8 mouse cellular contexts compared by ENCODE assay signal in the genomic region with DNA sequence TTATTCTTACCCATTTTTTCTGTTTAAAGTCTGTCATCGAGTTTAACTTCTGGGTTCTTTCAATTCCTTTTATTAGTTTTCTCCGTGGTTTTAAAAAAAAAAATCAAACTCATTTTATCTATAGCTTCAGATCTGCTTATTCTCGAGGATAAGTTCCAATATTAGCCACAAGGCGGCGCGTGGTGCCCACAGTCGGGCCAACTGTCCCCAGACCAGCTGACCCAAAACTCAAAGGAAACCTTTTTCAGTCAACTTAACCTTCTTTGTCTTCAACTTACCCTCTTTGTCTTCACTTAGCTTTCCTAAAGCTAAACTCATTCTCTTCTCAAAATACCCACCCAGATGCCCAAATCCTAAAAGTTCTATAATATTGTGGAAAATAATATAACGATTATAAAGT. TPM values are rescaled to one million over a fixed set of nuclear protein-coding genes. Genes with fewer than 3 reads are reported as not detected.
DNase-seq lines count a peak whose midpoint lies in the region; ATAC-seq and TF ChIP-seq lines count a peak whose summit lies in the region.

No protein-coding gene starts in this region.

- peak; percentile 31 for DNase-seq in liver, adult 2 months (ENCODE audit: extremely low read depth, low read depth, low spot score)
- DNase-seq in NIH3T3 (ENCODE audit: low read depth), result peak; percentile 73
- DNase-seq in cerebellum, postnatal 10 days, result peak; percentile 92 to 94
- DNase-seq in heart, embryonic 10.5 days (ENCODE audit: low spot score), result peak; percentile 76
- peak; percentile 53 to 84 for DNase-seq in layer of hippocampus, postnatal 25 days (ENCODE audit: extremely low spot score in 1 of 2, low spot score in 1 of 2)
- peak; percentile 78 for DNase-seq in urinary bladder, postnatal 14 days (ENCODE audit: low spot score)

- H3K4me3 ChIP-seq in liver, adult 2 months (ENCODE audit: insufficient read depth, low read depth, low read length), result no peak overlapping the region
- H3K4me3 ChIP-seq in liver, embryonic 12.5 days, result no peak overlapping the region
- no peak overlapping the region for H3K4me3 ChIP-seq in heart, embryonic 10.5 days
- H3K4me3 ChIP-seq in midbrain, embryonic 16.5 days (ENCODE audit: low read depth, low read length), result no peak overlapping the region

- no peak for ATAC-seq in liver, embryonic 12.5 days
- ATAC-seq in midbrain, embryonic 16.5 days, result 0 out of 2 replicates have a peak, but pooled peaks have one; percentile 47

- no peak for TF ChIP-seq POLR2A in liver, adult 2 months (IDR thresholded peaks at IDR 0.05; ENCODE audit: extremely low read depth, insufficient read depth, low read length)

- no peaks in the 10 kb centered on the region for H3K36me3 ChIP-seq in liver, adult 2 months (ENCODE audit: control insufficient read depth, insufficient read depth, low read length)
- H3K36me3 ChIP-seq in liver, embryonic 12.5 days, result no peaks in the 10 kb centered on the region
- no peaks in the 10 kb centered on the region for H3K36me3 ChIP-seq in heart, embryonic 10.5 days
- no peaks in the 10 kb centered on the region for H3K36me3 ChIP-seq in midbrain, embryonic 16.5 days (ENCODE audit: control insufficient read depth, insufficient read depth, low read length)

- WGBS in liver, adult 2 months, result 10% methylated on average over 8 of the region's 8 CpGs
- WGBS in liver, embryonic 12.5 days (ENCODE audit: insufficient replicate concordance), result 12% methylated on average over 8 of the region's 8 CpGs
- 16% methylated on average over 8 of the region's 8 CpGs for WGBS in heart, embryonic 10.5 days
- 12% methylated on average over 8 of the region's 8 CpGs for WGBS in midbrain, embryonic 16.5 days

- no peaks in the 10 kb centered on the region for H3K4me1 ChIP-seq in liver, adult 2 months (ENCODE audit: control insufficient read depth, insufficient read depth, low read length)
- no peaks in the 10 kb centered on the region for H3K4me1 ChIP-seq in liver, embryonic 12.5 days
- no peaks in the 10 kb centered on the region for H3K4me1 ChIP-seq in heart, embryonic 10.5 days
- no peaks in the 10 kb centered on the region for H3K4me1 ChIP-seq in midbrain, embryonic 16.5 days (ENCODE audit: control insufficient read depth, insufficient read depth, low read length)

- no peak overlapping the region for H3K27ac ChIP-seq in liver, adult 2 months (replicated peaks; ENCODE audit: insufficient read depth, low read depth, low read length)
- no peak overlapping the region for H3K27ac ChIP-seq in liver, embryonic 12.5 days
- no peak overlapping the region for H3K27ac ChIP-seq in heart, embryonic 10.5 days
- no peak overlapping the region for H3K27ac ChIP-seq in midbrain, embryonic 16.5 days (ENCODE audit: low read length)

- no peaks in the 10 kb centered on the region for H3K9me3 ChIP-seq in liver, embryonic 12.5 days (replicated peaks)
- H3K9me3 ChIP-seq in heart, embryonic 10.5 days, result no peaks in the 10 kb centered on the region
- no peaks in the 10 kb centered on the region for H3K9me3 ChIP-seq in midbrain, embryonic 16.5 days (replicated peaks; ENCODE audit: control insufficient read depth, low read length, poor library complexity, severe bottlenecking)

- no peaks in the 10 kb centered on the region for H3K79me2 ChIP-seq in liver, adult 2 months (ENCODE audit: control insufficient read depth, insufficient read depth, low read length)

- no peak overlapping the region for H3K4me2 ChIP-seq in liver, embryonic 12.5 days
- no peak overlapping the region for H3K4me2 ChIP-seq in midbrain, embryonic 16.5 days (ENCODE audit: low read length)

- no peak overlapping the region for H3K9ac ChIP-seq in liver, adult 2 months (ENCODE audit: low read depth, low read length)
- H3K9ac ChIP-seq in liver, embryonic 12.5 days, result no peak overlapping the region
- no peak overlapping the region for H3K9ac ChIP-seq in midbrain, embryonic 16.5 days (ENCODE audit: low read depth, low read length)

- TF ChIP-seq CTCF in liver, adult 2 months (IDR thresholded peaks at IDR 0.05; ENCODE audit: low read depth, low read length), result peak; percentile 91

- H3K27me3 ChIP-seq in liver, adult 2 months (ENCODE audit: control insufficient read depth, insufficient read depth, low read length), result no peaks in the 10 kb centered on the region
- no peaks in the 10 kb centered on the region for H3K27me3 ChIP-seq in liver, embryonic 12.5 days (replicated peaks)
- H3K27me3 ChIP-seq in heart, embryonic 10.5 days (ENCODE audit: insufficient read depth, poor library complexity, severe bottlenecking), result no peaks in the 10 kb centered on the region
- no peaks in the 10 kb centered on the region for H3K27me3 ChIP-seq in midbrain, embryonic 16.5 days (ENCODE audit: control insufficient read depth, insufficient read depth, low read depth, low read length)

RNA-seq across cellular contexts. Expression of gene Tmprss7, which starts 8.6 kb away (rescaled TPM):
- total RNA-seq in liver, adult 2 months (2014; rRNA removed), result under 0.01 and 0.07 TPM in 2 replicates
- polyA plus RNA-seq in liver, adult 2 months (2012; rRNA removed), result 0.04 TPM in 1 of 2 replicates, not detected in the other
- 0.29 and 0.44 TPM in 2 replicates for polyA plus RNA-seq in liver, embryonic 12.5 days (2016; fragmentation: Nextera tagmentation; extraction: Ambion mirVana)
- 0.12 TPM in 1 of 2 replicates, not detected in the other for polyA plus RNA-seq in heart, embryonic 10.5 days (2016; fragmentation: Nextera tagmentation; extraction: Ambion mirVana)
- total RNA-seq in layer of hippocampus, postnatal 25 days (2021), result under 1 TPM; 0.64 to 0.89 TPM
- 0.75 and 0.93 TPM in 2 replicates for polyA plus RNA-seq in midbrain, embryonic 16.5 days (2015; fragmentation: Nextera tagmentation; extraction: Ambion mirVana)

RNA-seq across cellular contexts. Expression of gene BC016579, which starts 30.9 kb away (rescaled TPM):
- 0.13 and 0.18 TPM in 2 replicates for total RNA-seq in liver, adult 2 months (2014; rRNA removed)
- 0.04 TPM in 1 of 2 replicates, not detected in the other for polyA plus RNA-seq in liver, adult 2 months (2012; rRNA removed)
- 0.44 and 0.54 TPM in 2 replicates for polyA plus RNA-seq in liver, embryonic 12.5 days (2016; fragmentation: Nextera tagmentation; extraction: Ambion mirVana)
- 0.15 and 0.29 TPM in 2 replicates for polyA plus RNA-seq in heart, embryonic 10.5 days (2016; fragmentation: Nextera tagmentation; extraction: Ambion mirVana)
- under 1 TPM in 1 of 2 experiments, not detected in 1; 0.32 TPM for total RNA-seq in layer of hippocampus, postnatal 25 days (2021)
- not detected in 2 replicates for polyA plus RNA-seq in midbrain, embryonic 16.5 days (2015; fragmentation: Nextera tagmentation; extraction: Ambion mirVana)

RNA-seq across cellular contexts. Expression of gene Tagln3, which starts 39.6 kb away (rescaled TPM):
- 0.54 and 0.55 TPM in 2 replicates for total RNA-seq in liver, adult 2 months (2014; rRNA removed)
- polyA plus RNA-seq in liver, adult 2 months (2012; rRNA removed), result 0.09 and 0.43 TPM in 2 replicates
- 0.76 and 0.77 TPM in 2 replicates for polyA plus RNA-seq in liver, embryonic 12.5 days (2016; fragmentation: Nextera tagmentation; extraction: Ambion mirVana)
- polyA plus RNA-seq in heart, embryonic 10.5 days (2016; fragmentation: Nextera tagmentation; extraction: Ambion mirVana), result 23.3 and 24.1 TPM in 2 replicates
- total RNA-seq in layer of hippocampus, postnatal 25 days (2021), result 100 to 1,000 TPM; 259 to 275 TPM
- 337 and 369 TPM in 2 replicates for polyA plus RNA-seq in midbrain, embryonic 16.5 days (2015; fragmentation: Nextera tagmentation; extraction: Ambion mirVana)

RNA-seq across cellular contexts. Expression of gene Abhd10, which starts 57.9 kb away (rescaled TPM):
- total RNA-seq in liver, adult 2 months (2014; rRNA removed), result 4.6 and 7.2 TPM in 2 replicates
- 2.5 and 5.1 TPM in 2 replicates for polyA plus RNA-seq in liver, adult 2 months (2012; rRNA removed)
- 22.7 and 24.3 TPM in 2 replicates for polyA plus RNA-seq in liver, embryonic 12.5 days (2016; fragmentation: Nextera tagmentation; extraction: Ambion mirVana)
- 31.4 and 34.1 TPM in 2 replicates for polyA plus RNA-seq in heart, embryonic 10.5 days (2016; fragmentation: Nextera tagmentation; extraction: Ambion mirVana)
- total RNA-seq in layer of hippocampus, postnatal 25 days (2021), result 10 to 100 TPM; 16.9 to 21.0 TPM
- 42.3 and 42.6 TPM in 2 replicates for polyA plus RNA-seq in midbrain, embryonic 16.5 days (2015; fragmentation: Nextera tagmentation; extraction: Ambion mirVana)

Comparison
In these comparisons a context has a peak if more than half of its experiments do, and no peak if none do; other contexts are left out.
1. DNase-seq: peak in every context shown above with its lines; median percentile 93 in cerebellum, postnatal 10 days; 78 in urinary bladder, postnatal 14 days; 76 in heart, embryonic 10.5 days; 73 in NIH3T3; 68 in layer of hippocampus, postnatal 25 days; 31 in liver, adult 2 months.
2. RNA of gene Tagln3, which starts 39.6 kb away (polyA plus RNA-seq): 337 to 369 TPM in midbrain, embryonic 16.5 days; 23.3 to 24.1 TPM in heart, embryonic 10.5 days, 0.76 to 0.77 TPM in liver, embryonic 12.5 days and 0.09 to 0.43 TPM in liver, adult 2 months; every median in the first group is over 10 times any median in the second.